Mouse (Mus musculus): ENCODE measurements around the gene Bphl.

- no peak; the same call in 1 of the 2 replicates for TF ChIP-seq POLR2A (IDR thresholded peaks at IDR 0.05; ENCODE audit: borderline replicate concordance, low read depth, low read length)
- TF ChIP-seq CTCF (IDR thresholded peaks at IDR 0.05; ENCODE audit: low read depth, low read length): no peak
These were observed at the start of gene Bphl for GRCm38 (mm10) chr13:34037172-34038055.
